Comparison of ENCODE assay signal across 17 mouse cellular contexts in genomic region chr4:132482956-132483608, GRCm38 (mm10). TPM values are rescaled to one million over a fixed set of nuclear protein-coding genes. Genes with fewer than 3 reads are reported as not detected.
DNase-seq lines count a peak whose midpoint lies in the region; ATAC-seq lines count a peak whose summit lies in the region.
"Had no signal": no experiment of that assay in that cellular context is flagged by ENCODE, and none has a peak within 500 bp of the region (broad histone marks: within the 10 kb centered on the region; RNA-seq: fewer than 3 reads in every experiment).

No protein-coding gene starts in this region.

- no peak overlapping the region for H3K4me2 ChIP-seq in heart, embryonic 11.5 days
- H3K4me2 ChIP-seq in kidney, embryonic 15.5 days = no peak overlapping the region
- no peak overlapping the region for H3K4me2 ChIP-seq in liver, embryonic 15.5 days
- H3K4me2 ChIP-seq: forebrain, embryonic 15.5 days; hindbrain, embryonic 14.5 days; limb, embryonic 12.5 days; neural tube, embryonic 13.5 days; stomach, embryonic 15.5 days had no signal

- 67% methylated on average over 13 of the region's 13 CpGs for WGBS in heart, embryonic 11.5 days (ENCODE audit: insufficient replicate concordance)
- 57% methylated on average over 13 of the region's 13 CpGs for WGBS in kidney, embryonic 15.5 days
- 61% methylated on average over 13 of the region's 13 CpGs for WGBS in liver, embryonic 15.5 days (ENCODE audit: insufficient replicate concordance)

- H3K9ac ChIP-seq in heart, embryonic 11.5 days (ENCODE audit: low read depth, low read length) = no peak overlapping the region
- no peak overlapping the region for H3K9ac ChIP-seq in kidney, embryonic 15.5 days
- no peak overlapping the region for H3K9ac ChIP-seq in liver, embryonic 15.5 days
- H3K9ac ChIP-seq: forebrain, embryonic 15.5 days; hindbrain, embryonic 14.5 days; limb, embryonic 12.5 days; neural tube, embryonic 13.5 days; stomach, embryonic 15.5 days had no signal

- no peaks in the 10 kb centered on the region for H3K4me1 ChIP-seq in heart, embryonic 11.5 days (ENCODE audit: control insufficient read depth, insufficient read depth, low read length)
- no peaks in the 10 kb centered on the region for H3K4me1 ChIP-seq in kidney, embryonic 15.5 days
- peaks cover 12% of the 10 kb centered on the region; the same call in 1 of the 2 replicates for H3K4me1 ChIP-seq in liver, embryonic 15.5 days (replicated peaks)
- H3K4me1 ChIP-seq: forebrain, embryonic 15.5 days; limb, embryonic 12.5 days; neural tube, embryonic 13.5 days had no signal

- H3K36me3 ChIP-seq in heart, embryonic 11.5 days (ENCODE audit: control insufficient read depth, insufficient read depth, low read length) = no peaks in the 10 kb centered on the region
- no peaks in the 10 kb centered on the region for H3K36me3 ChIP-seq in kidney, embryonic 15.5 days
- no peaks in the 10 kb centered on the region for H3K36me3 ChIP-seq in liver, embryonic 15.5 days (replicated peaks)
- H3K36me3 ChIP-seq: forebrain, embryonic 15.5 days; limb, embryonic 12.5 days; neural tube, embryonic 13.5 days; stomach, embryonic 15.5 days had no signal

- no peaks in the 10 kb centered on the region for H3K27me3 ChIP-seq in heart, embryonic 11.5 days (ENCODE audit: control insufficient read depth, insufficient read depth, low read length)
- no peaks in the 10 kb centered on the region for H3K27me3 ChIP-seq in kidney, embryonic 15.5 days
- H3K27me3 ChIP-seq in liver, embryonic 15.5 days = no peaks in the 10 kb centered on the region
- H3K27me3 ChIP-seq: forebrain, embryonic 15.5 days; limb, embryonic 12.5 days; neural tube, embryonic 13.5 days; Patski; stomach, embryonic 15.5 days had no signal

- H3K9me3 ChIP-seq in heart, embryonic 11.5 days (replicated peaks; ENCODE audit: control insufficient read depth, low read length) = no peaks in the 10 kb centered on the region
- H3K9me3 ChIP-seq in kidney, embryonic 15.5 days (replicated peaks) = no peaks in the 10 kb centered on the region
- no peaks in the 10 kb centered on the region for H3K9me3 ChIP-seq in liver, embryonic 15.5 days (replicated peaks)
- H3K9me3 ChIP-seq: forebrain, embryonic 15.5 days; limb, embryonic 12.5 days; neural tube, embryonic 13.5 days; stomach, embryonic 15.5 days had no signal

- no peak overlapping the region for H3K27ac ChIP-seq in heart, embryonic 11.5 days (ENCODE audit: low read depth, low read length)
- no peak overlapping the region for H3K27ac ChIP-seq in kidney, embryonic 15.5 days
- H3K27ac ChIP-seq in liver, embryonic 15.5 days (replicated peaks) = peak overlapping the region; percentile 56; the same call in 1 of the 2 replicates
- H3K27ac ChIP-seq: forebrain, embryonic 15.5 days; hindbrain, embryonic 14.5 days; limb, embryonic 12.5 days; neural tube, embryonic 13.5 days; stomach, embryonic 15.5 days had no signal

- peak; percentile 91 for DNase-seq in heart, adult 11 months
- peak; percentile 55 for DNase-seq in adrenal gland, postnatal 25 days
- DNase-seq in frontal cortex, postnatal 14 days (ENCODE audit: low spot score in 2 of 2) = no peak
- no peak for DNase-seq in cerebellum, adult 18-20 months
- no peak for DNase-seq in layer of hippocampus, adult 8-10 months (ENCODE audit: low spot score in 2 of 2)
- DNase-seq: cerebellum, postnatal 14 days; thymus, postnatal 36 days had no signal

- no peak overlapping the region for H3K4me3 ChIP-seq in heart, embryonic 11.5 days (ENCODE audit: low read depth, low read length)
- no peak overlapping the region for H3K4me3 ChIP-seq in kidney, embryonic 15.5 days (replicated peaks)
- no peak overlapping the region for H3K4me3 ChIP-seq in liver, embryonic 15.5 days (replicated peaks)
- H3K4me3 ChIP-seq: forebrain, embryonic 15.5 days; limb, embryonic 12.5 days; neural tube, embryonic 13.5 days; stomach, embryonic 15.5 days had no signal

- no peak for ATAC-seq in heart, embryonic 11.5 days (replicated peaks; ENCODE audit: insufficient number of reproducible peaks, low FRiP score, low TSS enrichment)
- ATAC-seq in kidney, embryonic 15.5 days (replicated peaks; ENCODE audit: low FRiP score) = 0 out of 2 replicates have a peak, but pooled peaks have one; percentile 29
- ATAC-seq in liver, embryonic 15.5 days (ENCODE audit: insufficient read depth) = peak; percentile 32
- ATAC-seq: forebrain, embryonic 15.5 days; lung, postnatal 0 days; Patski had no signal

RNA-seq across cellular contexts. Expression of gene Med18, which starts 19.4 kb away (rescaled TPM):
- polyA plus RNA-seq in heart, embryonic 11.5 days (2014; fragmentation: Nextera tagmentation; extraction: Ambion mirVana) = 12.4 and 17.4 TPM in 2 replicates
- 9.4 and 10.7 TPM in 2 replicates for total RNA-seq in adrenal gland, postnatal 25 days (2021)
- polyA plus RNA-seq in kidney, embryonic 15.5 days (2015; fragmentation: Nextera tagmentation; extraction: Ambion mirVana) = 25.2 and 25.6 TPM in 2 replicates
- 10.7 and 11.2 TPM in 2 replicates for polyA plus RNA-seq in liver, embryonic 15.5 days (2015; fragmentation: Nextera tagmentation; extraction: Ambion mirVana)
- 10 to 100 TPM in 1 of 4 experiments, 1 to 10 TPM in 3; 8.3 to 10.3 (median 9.2) TPM for total RNA-seq in layer of hippocampus, adult 8-10 months (2022)

RNA-seq across cellular contexts. Expression of gene Sesn2, which starts 27.2 kb away (rescaled TPM):
- 4.1 and 6.2 TPM in 2 replicates for polyA plus RNA-seq in heart, embryonic 11.5 days (2014; fragmentation: Nextera tagmentation; extraction: Ambion mirVana)
- total RNA-seq in adrenal gland, postnatal 25 days (2021) = 20.6 and 24.1 TPM in 2 replicates
- polyA plus RNA-seq in kidney, embryonic 15.5 days (2015; fragmentation: Nextera tagmentation; extraction: Ambion mirVana) = 19.4 and 20.3 TPM in 2 replicates
- 7.4 and 7.8 TPM in 2 replicates for polyA plus RNA-seq in liver, embryonic 15.5 days (2015; fragmentation: Nextera tagmentation; extraction: Ambion mirVana)
- 10 to 100 TPM; 13.1 to 14.5 (median 14.4) TPM for total RNA-seq in layer of hippocampus, adult 8-10 months (2022)

RNA-seq across cellular contexts. Expression of gene Atpif1, which starts 50.4 kb away (rescaled TPM):
- polyA plus RNA-seq in heart, embryonic 11.5 days (2014; fragmentation: Nextera tagmentation; extraction: Ambion mirVana) = 1,210 and 1,262 TPM in 2 replicates
- total RNA-seq in adrenal gland, postnatal 25 days (2021) = 426 and 437 TPM in 2 replicates
- 1,106 and 1,152 TPM in 2 replicates for polyA plus RNA-seq in kidney, embryonic 15.5 days (2015; fragmentation: Nextera tagmentation; extraction: Ambion mirVana)
- polyA plus RNA-seq in liver, embryonic 15.5 days (2015; fragmentation: Nextera tagmentation; extraction: Ambion mirVana) = 991 and 1,178 TPM in 2 replicates
- total RNA-seq in layer of hippocampus, adult 8-10 months (2022) = 100 to 1,000 TPM; 313 to 407 (median 357) TPM

RNA-seq across cellular contexts. Expression of gene Dnajc8, which starts 52.3 kb away (rescaled TPM):
- polyA plus RNA-seq in heart, embryonic 11.5 days (2014; fragmentation: Nextera tagmentation; extraction: Ambion mirVana) = 157 and 162 TPM in 2 replicates
- 114 and 119 TPM in 2 replicates for total RNA-seq in adrenal gland, postnatal 25 days (2021)
- 166 and 167 TPM in 2 replicates for polyA plus RNA-seq in kidney, embryonic 15.5 days (2015; fragmentation: Nextera tagmentation; extraction: Ambion mirVana)
- 68.8 and 84.7 TPM in 2 replicates for polyA plus RNA-seq in liver, embryonic 15.5 days (2015; fragmentation: Nextera tagmentation; extraction: Ambion mirVana)
- 100 to 1,000 TPM in 2 of 4 experiments, 10 to 100 TPM in 2; 88.8 to 104 (median 94.6) TPM for total RNA-seq in layer of hippocampus, adult 8-10 months (2022)

Comparison
In these comparisons a context has a peak if more than half of its experiments do, and no peak if none do; other contexts are left out.
1. DNase-seq: peak in heart, adult 11 months (single experiment) and adrenal gland, postnatal 25 days (single experiment); none in frontal cortex, postnatal 14 days (0 of 2), cerebellum, adult 18-20 months (0 of 2) and layer of hippocampus, adult 8-10 months (0 of 2).